Mouse (Mus musculus): ENCODE measurements at regions not wholly inside any gene's neighbourhood (a gene's known extent, or its start where the extent isn't known, plus 50 kb on each side); places are given as distances from the start of the nearest gene placed in this dataset.

DNA sequence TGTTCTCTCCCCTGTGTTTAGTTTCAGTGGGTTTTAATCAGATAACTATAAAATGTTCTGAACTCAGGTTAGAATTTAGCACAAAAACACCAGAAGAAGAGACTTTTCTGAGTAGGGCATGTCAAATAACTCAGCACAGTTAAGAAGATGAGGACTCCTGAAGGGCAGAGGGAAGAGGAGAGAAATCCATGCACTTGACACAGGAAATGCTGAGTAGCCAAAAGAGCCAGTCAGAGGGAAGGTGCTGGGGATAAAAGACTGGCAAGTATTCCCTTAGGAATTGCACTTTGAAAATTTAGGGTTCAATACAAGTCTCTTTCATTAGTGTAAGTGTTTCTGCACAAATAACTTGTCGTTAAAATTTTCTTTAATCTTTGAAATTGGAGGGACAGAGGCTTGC, 472.4 kb upstream of the Pcdh9 start:
- no peak for TF ChIP-seq CTCF (conservative IDR thresholded peaks at IDR 0.05; ENCODE audit: low read length)
- no peak for TF ChIP-seq NANOG (IDR thresholded peaks at IDR 0.05; ENCODE audit: borderline replicate concordance, low read length)
- no peak for TF ChIP-seq POU5F1 (IDR thresholded peaks at IDR 0.05; ENCODE audit: borderline replicate concordance, low read length)

Data from E14TG2a.4 (cell line).